Mouse (Mus musculus) C2C12 (cell line): ENCODE results near the gene Pitx3. TPM values are rescaled to one million over a fixed set of nuclear protein-coding genes. Genes with fewer than 3 reads are reported as not detected.

Experiments used
- H3K27me3 ChIP-seq: one replicate; pipeline ENCODE4 v1.6.1; 2011; ENCODE audit not compliant: control insufficient read depth, insufficient read depth, insufficient read length
- H3K36me3 ChIP-seq: one replicate; pipeline ENCODE4 v1.6.1; 2011; ENCODE audit not compliant: control insufficient read depth, insufficient read depth
- H3K4me3 ChIP-seq: one replicate; pipeline ENCODE4 v1.5.1; 2011; ENCODE audit warnings: mild to moderate bottlenecking, control low read depth; ENCODE audit not compliant: poor library complexity, insufficient read depth, severe bottlenecking
- H3K79me2 ChIP-seq: one replicate; pipeline ENCODE4 v1.6.1; 2011; ENCODE audit not compliant: control insufficient read depth, insufficient read depth
- H3K79me3 ChIP-seq: one replicate; pipeline ENCODE4 v1.6.1; 2011; ENCODE audit warnings: low read depth, control low read depth
- H3ac ChIP-seq: one replicate; pipeline ENCODE3; 2011; ENCODE audit warnings: low read depth; ENCODE audit not compliant: control insufficient read depth, insufficient read length
- CEBPB ChIP-seq: IDR thresholded peaks from one replicate; pipeline ENCODE4 v1.6.1; 2011; ENCODE audit warnings: low read depth, mild to moderate bottlenecking, control low read depth, moderate library complexity
- CTCF ChIP-seq: IDR thresholded peaks from one replicate; pipeline ENCODE4 v1.5.1; 2011; ENCODE audit not compliant: control insufficient read depth, insufficient read depth, insufficient read length
- FOSL1 ChIP-seq: IDR thresholded peaks from one replicate; pipeline ENCODE4 v1.8.0; 2011; ENCODE audit warnings: mild to moderate bottlenecking, low read length; ENCODE audit not compliant: poor library complexity, insufficient read depth, severe bottlenecking
- MAX ChIP-seq: IDR thresholded peaks from one replicate; pipeline ENCODE4 v1.6.1; 2011; ENCODE audit warnings: mild to moderate bottlenecking, control low read depth
- MYOD1 ChIP-seq: IDR thresholded peaks from one replicate; pipeline ENCODE4 v1.6.1; 2011; ENCODE audit warnings: low read depth; ENCODE audit not compliant: control insufficient read depth, insufficient read length
- MYOG ChIP-seq: IDR thresholded peaks from one replicate; pipeline ENCODE4 v1.6.1; 2011; ENCODE audit not compliant: control insufficient read depth, insufficient read length; ENCODE audit errors: extremely low read depth
- USF1 ChIP-seq: IDR thresholded peaks from one replicate; pipeline ENCODE4 v1.6.1; 2011; ENCODE audit warnings: low read depth, mild to moderate bottlenecking, control low read depth, moderate library complexity
- polyA plus RNA-seq: library from polyadenylated mRNA; unstranded; fragments of >200 nt; fragmentation: generic; extraction: Trizol; gene quantifications from one replicate; pipeline ENCODE4 v1.2.1, GENCODE M21; 2012; ENCODE audit warnings: missing spikeins

Gene Pitx3
- polyA plus RNA-seq, 1 experiment = 8.3 TPM

DNA sequence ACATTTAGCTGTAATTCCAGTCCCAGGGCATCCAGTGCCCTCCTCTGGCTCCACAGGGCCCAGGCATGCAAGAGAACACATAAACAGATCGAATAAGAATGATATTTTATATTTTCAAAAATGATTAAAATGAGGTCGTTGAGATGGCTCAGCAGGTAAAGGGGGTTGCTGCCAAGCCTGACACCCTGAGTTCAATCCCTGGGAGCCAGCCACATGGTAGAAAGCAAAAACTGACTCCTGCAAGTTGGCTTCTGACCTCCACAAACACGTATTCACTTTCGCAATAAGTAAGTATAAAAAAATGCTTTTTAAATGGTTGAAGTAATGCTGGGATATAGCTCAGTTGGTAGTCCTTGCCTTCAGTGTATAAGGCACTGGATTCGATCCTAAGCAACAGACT lies 37.3 kb downstream of the Pitx3 start:
- Histone ChIP-seq H3K4me3 (no peak overlapping the region), H3K79me3 (no peaks in the 10 kb centered on the region), H3K79me2 (no peaks in the 10 kb centered on the region), H3K36me3 (no peaks in the 10 kb centered on the region), H3ac (no peak overlapping the region), H3K27me3 (peaks cover 6% of the 10 kb centered on the region)
- no peak for TF ChIP-seq USF1
- TF ChIP-seq MYOD1 = no peak
- no peak for TF ChIP-seq MYOG
- no peak for TF ChIP-seq CTCF
- TF ChIP-seq FOSL1 = no peak
- no peak for TF ChIP-seq CEBPB
- TF ChIP-seq MAX = no peak

DNA sequence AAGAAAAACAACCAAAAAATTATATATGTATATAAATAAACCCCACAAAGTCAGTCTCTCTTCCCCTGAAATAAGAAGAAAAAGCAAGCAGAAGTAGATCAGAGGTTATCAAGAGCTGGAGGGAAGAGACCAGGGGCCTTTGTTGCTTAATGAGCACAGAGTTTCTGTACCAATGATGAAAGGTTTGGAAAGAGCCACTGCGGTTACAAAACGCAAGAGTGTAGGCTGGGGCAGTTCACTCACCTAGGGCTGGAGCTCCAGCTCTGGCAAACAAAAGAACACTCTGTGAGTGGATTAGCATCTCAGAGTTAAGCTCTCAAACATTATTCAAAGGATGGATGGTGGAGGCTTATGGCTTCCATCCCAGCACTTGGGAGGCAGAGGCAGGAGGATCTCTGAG lies 37.9 kb downstream of the Pitx3 start:
- Histone ChIP-seq H3K4me3 (no peak overlapping the region), H3K27me3 (peaks cover 9% of the 10 kb centered on the region), H3K79me3 (no peaks in the 10 kb centered on the region), H3K36me3 (no peaks in the 10 kb centered on the region), H3ac (no peak overlapping the region), H3K79me2 (no peaks in the 10 kb centered on the region)
- no peak for TF ChIP-seq USF1
- TF ChIP-seq FOSL1 = no peak
- TF ChIP-seq CEBPB = no peak
- TF ChIP-seq MAX = no peak
- TF ChIP-seq CTCF = no peak
- TF ChIP-seq MYOG = no peak
- no peak for TF ChIP-seq MYOD1

DNA sequence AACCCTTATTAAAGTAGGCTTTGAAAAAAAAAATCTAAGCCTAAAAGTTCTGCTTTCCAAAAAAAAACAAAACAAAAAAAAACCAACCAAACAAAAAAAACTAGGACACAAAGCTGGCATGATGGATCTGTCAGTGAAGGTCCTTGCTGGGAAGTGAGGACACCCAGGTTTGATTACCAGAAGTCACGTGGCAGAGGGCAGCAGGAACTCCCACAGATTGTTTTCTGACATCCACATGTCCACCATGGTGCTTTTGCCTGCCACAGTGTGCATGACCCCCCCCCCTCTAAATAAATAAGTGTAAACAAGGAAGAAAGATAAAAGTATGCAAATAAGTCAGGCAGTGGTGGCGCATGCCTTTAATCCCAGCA lies 44.0 kb downstream of the Pitx3 start:
- Histone ChIP-seq H3K79me2 (no peaks in the 10 kb centered on the region), H3K4me3 (no peak overlapping the region), H3K79me3 (no peaks in the 10 kb centered on the region), H3ac (no peak overlapping the region), H3K27me3 (peaks cover 4% of the 10 kb centered on the region), H3K36me3 (no peaks in the 10 kb centered on the region)
- TF ChIP-seq MAX (no peak), CTCF (no peak), MYOD1 (no peak), FOSL1 (no peak), CEBPB (no peak)

DNA sequence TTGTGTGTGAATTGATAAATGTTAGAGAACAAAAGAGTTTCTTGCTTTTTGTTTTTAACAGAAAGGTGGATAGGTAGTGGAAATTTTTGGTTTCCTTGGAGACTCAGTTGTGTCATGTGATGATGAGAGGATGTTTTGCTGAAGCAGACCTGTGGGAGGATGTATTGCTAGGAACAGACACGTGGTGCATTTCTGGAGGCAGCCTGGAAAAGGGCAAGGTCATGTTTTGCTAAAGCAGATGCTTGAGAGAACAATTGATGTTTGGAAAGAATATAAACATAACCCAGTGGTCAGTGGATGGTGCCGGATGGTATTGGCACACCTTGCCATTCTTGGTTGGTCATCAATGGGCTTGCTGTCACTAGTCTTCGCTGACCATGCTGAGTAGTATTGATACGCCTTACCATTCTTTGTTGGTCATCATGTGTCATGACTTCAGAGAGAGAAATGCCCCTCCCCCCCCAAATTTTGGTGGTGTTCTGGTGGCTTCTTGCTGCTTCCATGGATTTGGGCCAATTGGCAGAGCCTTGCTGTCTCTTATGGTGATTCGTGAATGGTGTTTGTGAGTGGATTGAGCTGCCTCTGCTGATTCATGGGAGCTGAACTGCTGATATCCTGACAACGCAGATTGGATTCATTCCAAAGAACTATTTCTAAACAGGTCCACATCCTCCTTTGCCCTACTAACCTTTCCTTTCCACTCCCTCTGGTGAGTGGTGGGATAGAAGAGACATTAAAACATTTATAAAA lies 44.5 kb downstream of the Pitx3 start:
- H3K79me3 ChIP-seq = no peaks in the 10 kb centered on the region
- TF ChIP-seq FOSL1 = no peak
- no peak for TF ChIP-seq MYOD1
- no peak for TF ChIP-seq USF1
- TF ChIP-seq CTCF = no peak
- TF ChIP-seq MAX = no peak
- no peak for TF ChIP-seq MYOG
- no peak for TF ChIP-seq CEBPB
- H3K79me2 ChIP-seq = no peaks in the 10 kb centered on the region
- peaks cover 4% of the 10 kb centered on the region for H3K27me3 ChIP-seq
- H3K4me3 ChIP-seq = no peak overlapping the region
- no peaks in the 10 kb centered on the region for H3K36me3 ChIP-seq
- no peak overlapping the region for H3ac ChIP-seq

DNA sequence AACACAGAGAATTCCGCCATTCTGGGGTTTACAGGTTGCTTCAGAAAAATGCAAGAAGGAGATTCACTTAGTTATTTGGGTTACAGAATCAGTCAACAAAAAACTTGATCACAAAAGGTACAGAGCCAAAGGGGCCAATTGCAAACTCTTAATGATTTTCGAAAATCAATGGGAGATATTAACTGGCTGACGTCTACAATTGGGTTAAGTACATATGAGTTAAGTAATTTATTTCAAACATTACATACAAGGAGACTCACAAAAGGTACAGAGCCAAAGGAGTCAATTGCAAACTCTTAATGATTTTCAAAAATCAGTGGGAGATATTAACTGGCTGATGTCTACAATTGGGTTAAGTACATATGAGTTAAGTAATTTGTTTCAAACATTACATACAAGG lies 48.6 kb downstream of the Pitx3 start:
- Histone ChIP-seq H3K4me3 (no peak overlapping the region), H3K27me3 (no peaks in the 10 kb centered on the region), H3ac (no peak overlapping the region), H3K79me3 (no peaks in the 10 kb centered on the region), H3K79me2 (no peaks in the 10 kb centered on the region), H3K36me3 (no peaks in the 10 kb centered on the region)
- TF ChIP-seq MYOG (no peak), MYOD1 (no peak), USF1 (no peak), CEBPB (no peak), CTCF (no peak), FOSL1 (no peak), MAX (no peak)

DNA sequence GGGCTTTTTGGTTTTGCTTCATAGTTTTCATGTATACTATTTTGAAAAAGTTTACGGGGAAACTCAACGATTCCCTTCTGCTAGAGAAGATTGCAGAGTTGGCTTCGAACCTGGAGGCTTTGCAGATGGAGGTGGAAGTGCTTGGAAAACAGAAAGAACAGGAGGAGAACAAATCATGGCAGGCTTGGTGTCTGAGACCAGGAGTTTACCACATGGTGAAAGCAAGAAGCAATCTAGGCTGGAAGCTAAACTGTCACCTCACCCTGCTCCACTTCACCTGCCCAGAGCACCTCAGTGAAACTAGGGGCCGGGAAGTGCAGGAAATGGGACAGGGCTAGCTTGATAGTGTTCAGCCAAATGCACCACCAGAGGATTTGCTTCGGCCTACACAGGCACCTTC lies 51.7 kb downstream of the Pitx3 start:
- TF ChIP-seq MYOG = no peak
- no peak for TF ChIP-seq MYOD1
- TF ChIP-seq CTCF = no peak
- H3K36me3 ChIP-seq = no peaks in the 10 kb centered on the region
- no peaks in the 10 kb centered on the region for H3K27me3 ChIP-seq

More for the DNA sequence above, 51.7 kb downstream of the Pitx3 start:
- Histone ChIP-seq H3K79me3 (no peaks in the 10 kb centered on the region), H3ac (no peak overlapping the region), H3K79me2 (no peaks in the 10 kb centered on the region), H3K4me3 (no peak overlapping the region)
